ENCODE assay signal across 12 mouse cellular contexts in the genomic region with DNA sequence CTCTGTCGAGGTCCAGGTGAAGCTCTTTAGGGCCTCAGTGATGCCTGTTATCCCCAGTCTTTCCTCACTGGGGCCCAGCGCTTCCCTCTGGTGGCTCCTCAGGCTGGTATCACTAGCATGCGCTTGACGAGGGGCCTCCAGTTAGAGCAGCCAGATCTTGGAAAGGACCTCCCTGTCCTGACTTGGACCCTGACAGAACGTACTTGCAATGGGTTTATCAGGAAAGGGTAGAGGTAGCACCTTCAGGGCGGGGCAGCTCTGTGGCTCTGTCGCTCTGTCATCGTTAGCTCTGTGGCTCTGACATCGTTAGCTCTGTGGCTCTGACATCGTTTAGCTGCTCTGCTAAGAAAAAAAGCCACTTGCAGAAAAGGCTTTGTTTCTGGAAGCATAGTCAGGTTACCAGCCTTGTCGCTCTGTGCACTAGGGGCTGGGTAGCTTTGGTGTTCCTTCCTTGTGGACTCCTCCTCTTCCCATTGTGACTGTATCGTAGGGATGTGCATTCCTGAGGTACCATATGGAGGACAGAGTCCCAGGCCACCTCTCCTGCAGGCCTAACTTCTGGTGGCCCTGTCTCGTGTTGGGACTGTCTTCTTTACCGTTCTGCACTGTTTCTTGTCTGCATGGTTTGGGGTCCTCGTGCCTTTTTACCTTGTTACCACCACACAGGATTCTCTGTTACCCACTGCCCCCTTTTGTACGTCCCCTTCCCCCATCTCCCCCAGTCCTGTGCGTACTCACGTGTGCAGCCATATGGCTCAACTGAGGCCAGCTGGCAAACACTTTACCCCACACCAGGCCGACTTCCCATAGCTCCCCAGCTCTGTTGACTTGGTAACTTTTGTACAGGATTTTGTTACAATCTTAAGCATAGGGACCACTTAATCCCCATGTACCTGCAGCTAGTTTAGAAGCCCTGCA.
DNase-seq lines count a peak whose midpoint lies in the region; ATAC-seq and TF ChIP-seq lines count a peak whose summit lies in the region.
"Had no signal": no experiment of that assay in that cellular context is flagged by ENCODE, and none has a peak within 500 bp of the region (broad histone marks: within the 10 kb centered on the region; RNA-seq: fewer than 3 reads in every experiment).

No protein-coding gene starts in this region.

- no peaks in the 10 kb centered on the region for H3K27me3 ChIP-seq in forebrain, embryonic 16.5 days (replicated peaks; ENCODE audit: control insufficient read depth, insufficient read depth, low read length)
- H3K27me3 ChIP-seq in limb, embryonic 14.5 days (ENCODE audit: control insufficient read depth, insufficient read depth, low read length): no peaks in the 10 kb centered on the region
- H3K27me3 ChIP-seq: heart, embryonic 15.5 days had no signal

- H3K36me3 ChIP-seq in ES-E14 (ENCODE audit: control insufficient read depth, insufficient read depth, low read length, poor library complexity, severe bottlenecking): peaks cover 7% of the 10 kb centered on the region
- peaks cover 5% of the 10 kb centered on the region; the same call in 1 of the 2 replicates for H3K36me3 ChIP-seq in forebrain, embryonic 16.5 days (ENCODE audit: control insufficient read depth, insufficient read depth)
- H3K36me3 ChIP-seq in limb, embryonic 14.5 days (ENCODE audit: control insufficient read depth, insufficient read depth, low read length): peaks cover 38% of the 10 kb centered on the region

- TF ChIP-seq POLR2A in limb, embryonic 14.5 days (IDR thresholded peaks at IDR 0.05; ENCODE audit: borderline replicate concordance, extremely low read depth, insufficient read depth, insufficient read length): no peak

- ATAC-seq in forebrain, embryonic 16.5 days: no peak
- peak; percentile 48 for ATAC-seq in limb, embryonic 14.5 days (ENCODE audit: low FRiP score, low read depth)

- peak; percentile 24 for DNase-seq in CD4-positive helper T cell, adult 2 months (ENCODE audit: low read depth, low spot score)
- no peak for DNase-seq in ES-E14 (ENCODE audit: low read depth, low spot score)
- DNase-seq in limb, embryonic 14.5 days (ENCODE audit: low spot score): no peak
- DNase-seq in ovary, postnatal 36 days (ENCODE audit: low spot score): no peak
- DNase-seq in adrenal gland, adult 2 months: no peak
- no peak for DNase-seq in kidney, postnatal 36 days
- DNase-seq: kidney, postnatal 25 days; lung, postnatal 36 days; spleen, adult 18-20 months; thymus, postnatal 14 days had no signal

- no peak overlapping the region for H3K4me3 ChIP-seq in ES-E14 (ENCODE audit: insufficient read depth in 1 of 2, low read depth in 1 of 2, low read length in 2 of 2, poor library complexity in 1 of 2, severe bottlenecking in 1 of 2)
- H3K4me3 ChIP-seq in forebrain, embryonic 16.5 days (replicated peaks; ENCODE audit: low read length): no peak overlapping the region
- H3K4me3 ChIP-seq in limb, embryonic 14.5 days (replicated peaks; ENCODE audit: low read length): no peak overlapping the region
- H3K4me3 ChIP-seq: heart, embryonic 15.5 days had no signal

- in situ Hi-C loops in ES-E14 (cut with MboI; ENCODE audit: low sequenced_read_pairs in 2 of 2, unreplicated experiment in 2 of 2): no loop called here

- H3K27ac ChIP-seq in ES-E14 (ENCODE audit: insufficient read depth, low read depth, low read length, poor library complexity, severe bottlenecking): no peak overlapping the region
- 0 out of 2 replicates have a peak overlapping the region, but pooled peaks have one; percentile 25 for H3K27ac ChIP-seq in forebrain, embryonic 16.5 days (ENCODE audit: low read length)
- H3K27ac ChIP-seq in limb, embryonic 14.5 days (replicated peaks; ENCODE audit: low read depth, low read length): peak overlapping the region; percentile 74
- H3K27ac ChIP-seq: heart, embryonic 15.5 days had no signal

- 46% methylated on average over 19 of the region's 19 CpGs for WGBS in forebrain, embryonic 16.5 days
- 43% methylated on average over 19 of the region's 19 CpGs for WGBS in limb, embryonic 14.5 days

- no peak overlapping the region for H3K9ac ChIP-seq in ES-E14 (ENCODE audit: insufficient read depth, low read depth, low read length, poor library complexity, severe bottlenecking)
- H3K9ac ChIP-seq in forebrain, embryonic 16.5 days (replicated peaks; ENCODE audit: low read depth, low read length): no peak overlapping the region
- peak overlapping the region; percentile 9 for H3K9ac ChIP-seq in limb, embryonic 14.5 days (ENCODE audit: low read depth, low read length, severe bottlenecking)
- H3K9ac ChIP-seq: heart, embryonic 15.5 days had no signal

- no peaks in the 10 kb centered on the region for H3K4me1 ChIP-seq in ES-E14 (ENCODE audit: control insufficient read depth in 2 of 2, insufficient read depth in 2 of 2, low read length in 2 of 2, poor library complexity in 1 of 2)
- H3K4me1 ChIP-seq in forebrain, embryonic 16.5 days (replicated peaks; ENCODE audit: control insufficient read depth, insufficient read depth, low read length): peaks cover 13% of the 10 kb centered on the region
- H3K4me1 ChIP-seq in limb, embryonic 14.5 days (ENCODE audit: control insufficient read depth, insufficient read depth, low read length): peaks cover 19% of the 10 kb centered on the region

- no peak overlapping the region for H3K4me2 ChIP-seq in forebrain, embryonic 16.5 days (ENCODE audit: low read length)
- no peak overlapping the region for H3K4me2 ChIP-seq in limb, embryonic 14.5 days (replicated peaks; ENCODE audit: low read depth, low read length, severe bottlenecking)
- H3K4me2 ChIP-seq: heart, embryonic 15.5 days had no signal

- H3K9me3 ChIP-seq in ES-E14 (ENCODE audit: control insufficient read depth, insufficient read depth, low read depth, low read length): no peaks in the 10 kb centered on the region
- H3K9me3 ChIP-seq in forebrain, embryonic 16.5 days (ENCODE audit: control insufficient read depth, low read length): no peaks in the 10 kb centered on the region
- no peaks in the 10 kb centered on the region for H3K9me3 ChIP-seq in limb, embryonic 14.5 days (ENCODE audit: control insufficient read depth, low read length)
- H3K9me3 ChIP-seq: heart, embryonic 15.5 days had no signal

TF ChIP-seq in ES-E14, 5 proteins besides CTCF, POLR2A, EP300 and RAD21:
- TF ChIP-seq ZC3H11A (IDR thresholded peaks at IDR 0.05; ENCODE audit: borderline replicate concordance, low read depth, low read length) (no peak), ZNF384 (IDR thresholded peaks at IDR 0.05; ENCODE audit: low read depth, low read length) (peak; percentile 85)
